Mouse (Mus musculus) granulocyte monocyte progenitor cell, adult 5-6 weeks (primary cell): ENCODE results near the gene Clec2g. TPM values are rescaled to one million over a fixed set of nuclear protein-coding genes. Genes with fewer than 3 reads are reported as not detected.
"Not testable (repeated sequence)": the region's sequence is repeated elsewhere in the genome, so short reads cannot be mapped to it uniquely, and the experiment has no call there.

Experiments
- ATAC-seq: replicated peaks from 2 replicates; pipeline ENCODE4 v1.8.0; 2016; ENCODE audit warnings: mild to moderate bottlenecking, moderate TSS enrichment, inconsistent platforms; ENCODE audit not compliant: poor library complexity, severe bottlenecking
- total RNA-seq, 2 experiments: library from RNA; stranded (forward) in 1 of 2; stranded (reverse) in 1 of 2; fragments of 200-712, 200-1000 nt in 1 of 2; fragments of >200 nt in 1 of 2; fragmentation: Nextera tagmentation in 1 of 2; gene quantifications; 2 replicates each; pipeline ENCODE4 v1.2.3; 2014 to 2017

Gene Clec2g
- total RNA-seq, 2 experiments from 2014 or later: not detected

- not testable (repeated sequence) for ATAC-seq
Observed at GRCm38 (mm10) chr6:128970508-128971393, 36.6 kb downstream of the Clec2g start.

GRCm38 (mm10) chr6:128971394-128972039 is 37.3 kb downstream of the Clec2g start:
- no peak for ATAC-seq

GRCm38 (mm10) chr6:128972156-128972555 is 38.0 kb downstream of the Clec2g start:
- no peak for ATAC-seq

- ATAC-seq: peak; percentile 47
Observed at GRCm38 (mm10) chr6:128972687-128973438, 38.7 kb downstream of the Clec2g start.

GRCm38 (mm10) chr6:128973439-128973697 is 39.2 kb downstream of the Clec2g start:
- peak; percentile 31; the same call in 1 of the 2 replicates for ATAC-seq

- ATAC-seq: peak; percentile 52
Observed at GRCm38 (mm10) chr6:128974850-128975249, 40.7 kb downstream of the Clec2g start.

GRCm38 (mm10) chr6:128976194-128976593 is 42.0 kb downstream of the Clec2g start:
- ATAC-seq: peak; percentile 60

- not testable (repeated sequence) for ATAC-seq
Observed at GRCm38 (mm10) chr6:128981951-128982541, 47.9 kb downstream of the Clec2g start.

- no peak for ATAC-seq
Observed at GRCm38 (mm10) chr6:128992337-128992736, 58.2 kb downstream of the Clec2g start.

- peak; percentile 70 for ATAC-seq
Observed at GRCm38 (mm10) chr6:128992753-128993152, 58.6 kb downstream of the Clec2g start.

GRCm38 (mm10) chr6:128993221-128993620 is 59.0 kb downstream of the Clec2g start:
- ATAC-seq: no peak

- ATAC-seq: no peak
Observed at GRCm38 (mm10) chr6:128994336-128994735, 60.2 kb downstream of the Clec2g start.

GRCm38 (mm10) chr6:128994742-128995141 is 60.6 kb downstream of the Clec2g start:
- ATAC-seq: no peak

GRCm38 (mm10) chr6:128995250-128996053 is 61.3 kb downstream of the Clec2g start:
- peak; percentile 29; the same call in 1 of the 2 replicates for ATAC-seq

GRCm38 (mm10) chr6:128996054-128996767 is 62.0 kb downstream of the Clec2g start:
- peak; percentile 59 for ATAC-seq

GRCm38 (mm10) chr6:128996768-128997442 is 62.7 kb downstream of the Clec2g start:
- ATAC-seq: no peak

- ATAC-seq: peak; percentile 71; the same call in 1 of the 2 replicates
Observed at GRCm38 (mm10) chr6:129001392-129001791, 67.2 kb downstream of the Clec2g start.

GRCm38 (mm10) chr6:129008552-129008951 is 74.4 kb downstream of the Clec2g start:
- ATAC-seq: no peak
